Mouse (Mus musculus): ENCODE data around the gene Scgb1b19.
"Not testable (repeated sequence)": the region's sequence is repeated elsewhere in the genome, so short reads cannot be mapped to it uniquely, and the experiment has no call there.

Gene Scgb1b19

GRCm38 (mm10) chr7:33286991-33287390 is at the start of gene Scgb1b19:
TSS of gene Scgb1b19 (plus strand) at chr7:33287291.
- not testable (repeated sequence) for DNase-seq

GRCm38 (mm10) chr7:33280238-33280637 is 6.9 kb upstream of the Scgb1b19 start, which contains the start of gene Scgb2b19:
TSS of gene Scgb2b19 (minus strand) at chr7:33280338.
- not testable (repeated sequence) for DNase-seq

Data from right cerebral cortex, adult 18-20 months (tissue).